Mouse (Mus musculus): ENCODE data around the gene Fam120b.
A peak's percentile ranks its signal among the peaks of the same experiment; 100 is the strongest.
"Not testable (repeated sequence)": the region's sequence is repeated elsewhere in the genome, so short reads cannot be mapped to it uniquely, and the experiment has no call there.

The Fam120b gene

DNA sequence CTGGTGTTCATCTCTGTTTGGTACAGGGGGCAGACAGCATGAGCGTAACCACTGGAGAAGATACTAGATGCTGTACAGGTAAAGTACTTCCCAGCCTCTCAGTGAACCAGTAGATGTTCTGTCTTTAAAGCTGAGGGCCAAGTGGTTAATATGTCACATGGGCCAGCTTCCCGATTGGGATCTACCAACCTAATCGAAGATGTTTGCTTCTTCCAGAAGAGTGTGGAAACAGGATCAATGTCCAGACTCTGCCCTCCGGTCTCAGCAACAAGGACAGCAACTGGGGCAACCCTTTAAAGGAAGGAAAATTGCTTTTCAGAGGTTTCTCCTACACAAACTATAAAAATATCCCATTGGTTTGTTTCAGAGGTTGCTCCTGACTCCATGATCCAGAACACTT lies 35.5 kb downstream of the Fam120b start:
- DNase-seq (ENCODE audit: low spot score in 2 of 2): no peak

- DNase-seq (ENCODE audit: low spot score in 2 of 2): no peak
These were observed 36.0 kb downstream of the Fam120b start for GRCm38 (mm10) chr17:15432036-15432435.

- DNase-seq (ENCODE audit: low spot score in 2 of 2): no peak
These were observed 38.7 kb downstream of the Fam120b start for GRCm38 (mm10) chr17:15434748-15435147.

DNA sequence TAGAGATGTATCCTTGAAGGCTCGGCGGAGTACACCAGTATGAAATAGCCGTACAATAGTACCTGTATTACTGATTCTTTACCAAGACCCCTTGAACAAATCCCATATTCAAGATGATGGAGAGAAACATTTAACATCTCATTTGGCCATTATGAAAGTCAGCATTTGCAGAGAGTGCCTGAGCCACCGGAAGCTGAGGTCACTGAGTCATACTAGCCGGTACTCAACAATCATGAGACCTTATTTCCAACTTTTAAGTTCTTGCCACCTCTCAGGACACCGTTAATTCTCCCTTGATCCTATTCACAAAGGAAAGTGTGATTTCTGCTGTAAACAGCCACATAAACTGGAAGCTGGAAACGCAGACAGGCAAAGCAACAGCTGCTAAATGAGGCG lies 44.1 kb downstream of the Fam120b start:
- DNase-seq (ENCODE audit: low spot score in 2 of 2): no peak

DNA sequence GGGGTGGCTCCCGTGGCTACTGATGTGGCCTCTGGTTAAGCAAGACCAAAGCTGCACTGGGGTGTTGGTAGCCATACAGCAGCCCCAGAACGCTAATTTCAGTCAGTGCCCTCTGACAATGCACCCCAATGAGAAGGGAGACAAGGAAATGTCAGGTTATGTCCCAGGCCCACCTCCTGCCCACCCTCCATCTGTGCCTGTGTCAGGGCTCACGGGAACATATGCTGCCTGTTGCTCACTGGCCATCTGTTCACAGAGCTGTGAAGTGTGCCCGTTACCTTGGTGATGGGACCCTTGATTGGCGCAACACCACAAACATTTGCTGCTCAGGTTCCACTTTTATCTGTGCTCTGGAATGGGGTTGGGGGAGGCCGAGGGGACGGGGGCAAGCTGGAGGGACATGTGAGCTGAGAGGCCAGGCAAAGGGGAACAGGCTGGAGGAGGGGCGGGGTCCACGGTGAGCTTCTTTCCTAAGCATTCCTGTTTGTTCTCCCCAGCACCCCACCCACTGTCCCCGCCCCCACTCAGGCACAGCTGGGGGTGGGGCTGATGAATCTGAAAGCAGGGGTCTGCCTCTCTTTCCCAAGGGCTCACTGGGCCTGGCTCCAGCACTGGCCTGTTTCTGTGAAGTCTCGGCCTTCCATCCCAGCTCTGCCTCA lies 44.6 kb downstream of the Fam120b start:
- DNase-seq (ENCODE audit: low spot score in 2 of 2): no peak

- no peak for DNase-seq (ENCODE audit: low spot score in 2 of 2)
These were observed 49.4 kb downstream of the Fam120b start for GRCm38 (mm10) chr17:15445421-15445820.

GRCm38 (mm10) chr17:15447831-15448230 lies 51.8 kb downstream of the Fam120b start:
- no peak for DNase-seq (ENCODE audit: low spot score in 2 of 2)

GRCm38 (mm10) chr17:15449144-15449543 lies 53.1 kb downstream of the Fam120b start:
- DNase-seq (ENCODE audit: low spot score in 2 of 2): not testable (repeated sequence)

DNA sequence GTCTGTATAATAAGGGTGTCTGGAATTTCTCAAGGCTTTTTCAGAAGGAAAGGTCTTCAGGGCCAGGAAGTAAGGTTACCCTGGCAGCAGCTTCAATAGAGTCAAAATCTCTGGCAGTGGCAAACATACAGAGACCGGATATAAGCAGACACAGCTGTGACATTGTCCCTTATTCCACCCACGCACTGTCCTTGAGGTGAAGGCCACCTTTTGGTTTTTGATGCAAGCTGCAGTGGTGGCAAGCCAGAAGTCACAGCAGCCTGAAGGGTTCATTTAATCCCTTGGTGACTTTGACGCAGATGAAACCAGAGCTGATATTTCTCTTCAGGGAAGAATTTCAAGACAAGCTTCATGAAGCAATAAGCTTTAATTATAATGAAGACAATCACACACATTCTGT lies 53.6 kb downstream of the Fam120b start:
- DNase-seq (ENCODE audit: low spot score in 2 of 2): no peak

DNA sequence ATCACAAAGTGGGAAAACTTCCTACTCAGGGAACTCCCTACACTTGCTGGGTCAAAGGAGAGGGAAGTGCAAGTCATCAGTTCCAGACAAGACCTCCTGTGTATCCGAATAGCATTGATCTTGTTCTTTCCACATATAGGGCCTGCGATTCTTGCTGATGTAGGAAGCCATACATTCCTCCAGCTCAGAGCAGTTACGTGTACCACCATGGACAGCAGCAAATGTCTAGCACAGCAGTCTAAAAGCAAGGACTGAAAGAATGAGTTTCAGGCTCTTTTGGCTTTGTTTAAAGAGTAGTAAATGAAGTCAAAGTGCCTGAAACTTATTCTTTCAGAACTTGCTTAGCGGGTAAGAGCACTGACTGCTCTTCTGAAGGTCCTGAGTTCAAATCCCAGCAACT lies 59.2 kb downstream of the Fam120b start:
- DNase-seq (ENCODE audit: low spot score in 2 of 2): no peak

- no peak for DNase-seq (ENCODE audit: low spot score in 2 of 2)
These were observed 60.6 kb downstream of the Fam120b start for GRCm38 (mm10) chr17:15456595-15456994.

GRCm38 (mm10) chr17:15459761-15460160 lies 63.8 kb downstream of the Fam120b start:
- DNase-seq (ENCODE audit: low spot score in 2 of 2): no peak

- no peak for DNase-seq (ENCODE audit: low spot score in 2 of 2)
These were observed 66.0 kb downstream of the Fam120b start for GRCm38 (mm10) chr17:15461921-15462495.

DNA sequence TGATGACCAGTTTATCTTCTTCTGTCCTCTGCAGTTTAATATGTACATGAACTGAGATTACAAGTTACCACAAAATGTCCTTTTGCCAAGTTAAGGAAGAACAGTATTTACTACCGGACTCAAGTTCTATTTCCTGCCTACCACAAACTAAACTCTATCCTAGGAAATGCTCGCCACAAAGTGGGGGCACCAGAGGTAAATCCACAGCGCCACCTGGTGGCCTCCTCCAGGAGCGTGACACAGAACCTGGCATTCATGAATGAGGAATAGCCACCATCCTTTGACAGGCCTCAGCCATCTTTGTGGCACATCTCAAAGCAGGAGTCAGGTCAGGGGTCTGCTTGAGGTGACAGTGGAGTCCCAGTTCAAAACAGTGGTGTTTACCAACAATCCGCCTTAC lies 71.7 kb downstream of the Fam120b start:
- peak; percentile 25 to 39 for DNase-seq (ENCODE audit: low spot score in 2 of 2)

GRCm38 (mm10) chr17:15472671-15473070 lies 76.7 kb downstream of the Fam120b start:
- DNase-seq (ENCODE audit: low spot score in 2 of 2): no peak
